9 mouse cellular contexts compared by ENCODE assay signal in genomic region chr16:63863181-63863580, GRCm38 (mm10). TPM values are rescaled to one million over a fixed set of nuclear protein-coding genes. Genes with fewer than 3 reads are reported as not detected.
DNase-seq lines count a peak whose midpoint lies in the region; ATAC-seq and TF ChIP-seq lines count a peak whose summit lies in the region.
"Had no signal": no experiment of that assay in that cellular context is flagged by ENCODE, and none has a peak within 500 bp of the region (broad histone marks: within the 10 kb centered on the region; RNA-seq: fewer than 3 reads in every experiment).

No protein-coding gene starts in this region.

- intact Hi-C loops in left cerebral cortex, postnatal 25 days (cut with DNase I): no loop called here

- WGBS in heart, embryonic 13.5 days: 4% methylated on average over 12 of the region's 12 CpGs
- WGBS in forebrain, embryonic 10.5 days: under 1% methylated on average over 12 of the region's 12 CpGs
- WGBS in neural tube, embryonic 15.5 days: under 1% methylated on average over 12 of the region's 12 CpGs

- H3K27me3 ChIP-seq in heart, embryonic 13.5 days (replicated peaks): no peaks in the 10 kb centered on the region
- H3K27me3 ChIP-seq in forebrain, embryonic 10.5 days (ENCODE audit: poor library complexity, severe bottlenecking): peaks cover 58% of the 10 kb centered on the region
- no peaks in the 10 kb centered on the region for H3K27me3 ChIP-seq in neural tube, embryonic 15.5 days (replicated peaks)

- H3K27ac ChIP-seq in heart, embryonic 13.5 days (replicated peaks): 0 out of 2 replicates have a peak overlapping the region, but pooled peaks have one; percentile 28
- peak overlapping the region; percentile 80 for H3K27ac ChIP-seq in forebrain, embryonic 10.5 days
- H3K27ac ChIP-seq in neural tube, embryonic 15.5 days (replicated peaks): no peak overlapping the region

- peak overlapping the region; percentile 74 for H3K9ac ChIP-seq in heart, embryonic 13.5 days
- H3K9ac ChIP-seq in neural tube, embryonic 15.5 days (replicated peaks): peak overlapping the region; percentile 58

- TF ChIP-seq POLR2A in brain, embryonic 14.5 days (IDR thresholded peaks at IDR 0.05; ENCODE audit: borderline replicate concordance, extremely low read depth, insufficient read depth, insufficient read length, poor library complexity, severe bottlenecking): no peak

- ATAC-seq in heart, embryonic 13.5 days (ENCODE audit: extremely low read depth, insufficient number of reproducible peaks, low FRiP score, low TSS enrichment): no peak
- ATAC-seq in neural tube, embryonic 15.5 days (ENCODE audit: low FRiP score): peak; percentile 71
- ATAC-seq in monocyte, adult 5-6 weeks (replicated peaks; ENCODE audit: insufficient number of reproducible peaks, low FRiP score, low TSS enrichment, poor library complexity, severe bottlenecking): no peak

- DNase-seq in heart, adult 11 months: no peak
- DNase-seq in brain, embryonic 14.5 days (ENCODE audit: low read depth): peak; percentile 89
- DNase-seq in forebrain, embryonic 10.5 days (ENCODE audit: extremely low spot score, low spot score): peak; percentile 39
- DNase-seq in left cerebral cortex, postnatal 25 days (ENCODE audit: low spot score in 2 of 2): peak; percentile 38 to 40
- DNase-seq in urinary bladder, postnatal 14 days (ENCODE audit: low spot score): no peak

- H3K9me3 ChIP-seq in heart, embryonic 13.5 days: no peaks in the 10 kb centered on the region
- no peaks in the 10 kb centered on the region for H3K9me3 ChIP-seq in forebrain, embryonic 10.5 days
- no peaks in the 10 kb centered on the region for H3K9me3 ChIP-seq in neural tube, embryonic 15.5 days (replicated peaks)

- no peaks in the 10 kb centered on the region for H3K36me3 ChIP-seq in heart, embryonic 13.5 days
- H3K36me3 ChIP-seq in forebrain, embryonic 10.5 days (replicated peaks): no peaks in the 10 kb centered on the region
- no peaks in the 10 kb centered on the region for H3K36me3 ChIP-seq in neural tube, embryonic 15.5 days

- peak overlapping the region; percentile 90 for H3K4me2 ChIP-seq in heart, embryonic 13.5 days
- H3K4me2 ChIP-seq in neural tube, embryonic 15.5 days: peak overlapping the region; percentile 86

- H3K4me3 ChIP-seq in heart, embryonic 13.5 days: peak overlapping the region; percentile 73
- peak overlapping the region; percentile 67 for H3K4me3 ChIP-seq in forebrain, embryonic 10.5 days
- H3K4me3 ChIP-seq in neural tube, embryonic 15.5 days (replicated peaks): peak overlapping the region; percentile 69

- no peak for TF ChIP-seq CTCF in brain, embryonic 14.5 days (IDR thresholded peaks at IDR 0.05; ENCODE audit: borderline replicate concordance, extremely low read depth, insufficient read depth, insufficient read length)

- H3K4me1 ChIP-seq in heart, embryonic 13.5 days: peaks cover 6% of the 10 kb centered on the region
- H3K4me1 ChIP-seq in forebrain, embryonic 10.5 days: peaks cover 30% of the 10 kb centered on the region
- peaks cover under 1% of the 10 kb centered on the region; the same call in 1 of the 2 replicates for H3K4me1 ChIP-seq in neural tube, embryonic 15.5 days

RNA-seq across cellular contexts. Expression of gene Epha3, which starts 0.8 kb away (rescaled TPM):
- 10.5 and 10.9 TPM in 2 replicates for polyA plus RNA-seq in heart, embryonic 13.5 days (2015; fragmentation: Nextera tagmentation; extraction: Ambion mirVana)
- polyA plus RNA-seq in brain, embryonic 14.5 days (2012; rRNA removed): 23.0 and 28.0 TPM in 2 replicates
- 47.0 and 51.8 TPM in 2 replicates for polyA plus RNA-seq in forebrain, embryonic 10.5 days (2016; fragmentation: Nextera tagmentation; extraction: Ambion mirVana)
- total RNA-seq in left cerebral cortex, postnatal 25 days (2021): 10 to 100 TPM; 15.3 to 18.2 TPM
- polyA plus RNA-seq in neural tube, embryonic 15.5 days (2015; fragmentation: Nextera tagmentation; extraction: Ambion mirVana): 13.6 and 14.0 TPM in 2 replicates
- total RNA-seq in monocyte, adult 5-6 weeks (2017): not detected in 3 replicates
- total RNA-seq: neutrophil, adult 5-6 weeks had no signal

Comparison
In these comparisons a context has a peak if more than half of its experiments do, and no peak if none do; other contexts are left out.
1. DNase-seq: peak in brain, embryonic 14.5 days (single experiment), forebrain, embryonic 10.5 days (single experiment) and left cerebral cortex, postnatal 25 days (2 of 2); none in heart, adult 11 months (single experiment) and urinary bladder, postnatal 14 days (single experiment).
2. Peak in every context shown above with its lines, with median percentiles within 50 percentile points of each other: H3K4me3 ChIP-seq.